Mouse (Mus musculus) midbrain, postnatal 0 days (tissue): ENCODE results near the gene Cir1. TPM values are rescaled to one million over a fixed set of nuclear protein-coding genes. Genes with fewer than 3 reads are reported as not detected.
A peak's percentile ranks its signal among the peaks of the same experiment; 100 is the strongest.

Source experiments
- ATAC-seq: fragments of 200-750 bp; cut with Nextera tagmentation; 2 replicates; pipeline ENCODE4 v1.8.0; 2017; ENCODE audit warnings: moderate number of reproducible peaks, mild to moderate bottlenecking, moderate TSS enrichment, moderate library complexity; ENCODE audit not compliant: low FRiP score
- DNase-seq: peaks from one replicate; pipeline ENCODE4 v3.0.0-alpha.2; 2015; ENCODE audit warnings: low spot score
- H3K27ac ChIP-seq: fragments of 300-500 bp; sonication (generic); 2 replicates; pipeline ENCODE4 v1.5.1; 2014; ENCODE audit warnings: low read depth, mild to moderate bottlenecking, low read length, mixed read lengths
- H3K27me3 ChIP-seq: fragments of 300-500 bp; sonication (generic); 2 replicates; pipeline ENCODE4 v1.6.1; 2014; ENCODE audit warnings: low read length, control low read depth, mixed read lengths; ENCODE audit not compliant: insufficient read depth
- H3K36me3 ChIP-seq: fragments of 300-500 bp; sonication (generic); 2 replicates; pipeline ENCODE4 v1.6.1; 2014; ENCODE audit warnings: low read length, control low read depth, mixed read lengths; ENCODE audit not compliant: insufficient read depth
- H3K4me1 ChIP-seq: fragments of 300-500 bp; sonication (generic); 2 replicates; pipeline ENCODE4 v1.6.1; 2014; ENCODE audit warnings: mild to moderate bottlenecking, control low read depth, antibody characterized with exemption, low read length, mixed read lengths; ENCODE audit not compliant: insufficient read depth
- H3K4me2 ChIP-seq: fragments of 300-500 bp; sonication (generic); 2 replicates; pipeline ENCODE4 v1.6.1; 2014; ENCODE audit warnings: low read depth, mild to moderate bottlenecking, low read length, mixed read lengths; ENCODE audit not compliant: poor library complexity, severe bottlenecking
- H3K4me3 ChIP-seq: fragments of 300-500 bp; sonication (generic); 2 replicates; pipeline ENCODE4 v1.5.1; 2014; ENCODE audit warnings: low read depth, mild to moderate bottlenecking, low read length, moderate library complexity
- H3K9ac ChIP-seq: fragments of 300-500 bp; sonication (generic); replicated peaks from 2 replicates; pipeline ENCODE4 v1.6.1; 2014; ENCODE audit warnings: mild to moderate bottlenecking, low read length, moderate library complexity, mixed read lengths; ENCODE audit not compliant: poor library complexity, severe bottlenecking
- H3K9me3 ChIP-seq: fragments of 300-500 bp; sonication (generic); 2 replicates; pipeline ENCODE4 v1.6.1; 2016; ENCODE audit warnings: low read length, control low read depth
- CTCF ChIP-seq: IDR thresholded peaks from 2 replicates; pipeline ENCODE4 v1.5.1; 2016; ENCODE audit warnings: antibody characterized with exemption, mild to moderate bottlenecking
- WGBS: fragments of 180-500 bp; shearing (Covaris S2); extraction: QIAGEN DNeasy Blood & Tissue Kit; methylation state at CpG from one replicate; pipeline ENCODE4 v1.1.7; 2014; 5-methylcytosine and 5-hydroxymethylcytosine counted together
- polyA plus RNA-seq: library from polyadenylated mRNA; unstranded; fragments of >200 nt; fragmentation: Nextera tagmentation; extraction: Ambion mirVana; gene quantifications from 2 replicates; pipeline ENCODE4 v1.2.1, GENCODE M21; 2015
- total RNA-seq: library from RNA; depleted of rRNA; stranded (reverse); fragments of >200 nt; gene quantifications from 2 replicates; pipeline ENCODE4 v1.2.3, GENCODE M21; 2014

The Cir1 gene
- total and polyA plus RNA-seq, 2 experiments from 2014 or later: 4.1 to 36.3 TPM

DNA sequence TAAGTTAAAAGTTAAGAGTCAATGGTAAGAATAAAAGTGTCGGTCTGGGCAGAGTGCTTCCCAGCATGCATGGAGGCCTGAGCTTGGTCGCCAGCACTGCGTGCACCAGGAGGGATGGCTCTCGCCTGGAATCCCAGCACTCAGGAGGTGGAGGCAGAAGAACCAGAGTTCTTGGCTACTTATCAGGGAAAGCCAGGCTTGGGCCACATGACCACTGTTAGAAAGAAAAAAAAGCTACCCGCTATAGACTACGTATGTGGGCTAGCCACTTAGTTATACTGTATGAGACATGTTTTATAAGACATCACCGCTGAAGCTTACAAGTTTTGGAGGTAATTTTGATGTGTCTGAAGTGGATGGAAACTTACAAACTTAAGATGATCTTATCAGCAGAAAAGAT, 14.3 kb downstream of the Cir1 start:
- peaks cover 12% of the 10 kb centered on the region for H3K36me3 ChIP-seq
- no peaks in the 10 kb centered on the region for H3K27me3 ChIP-seq
- no peak overlapping the region for H3K4me2 ChIP-seq
- H3K4me1 ChIP-seq: no peaks in the 10 kb centered on the region
- no peak for TF ChIP-seq CTCF
- DNase-seq (no peak), ATAC-seq (no peak)
- no peak overlapping the region for H3K27ac ChIP-seq
- no peaks in the 10 kb centered on the region for H3K9me3 ChIP-seq
- H3K4me3 ChIP-seq: no peak overlapping the region
- 83% methylated on average over 7 of the region's 7 CpGs for WGBS
- no peak overlapping the region for H3K9ac ChIP-seq

DNA sequence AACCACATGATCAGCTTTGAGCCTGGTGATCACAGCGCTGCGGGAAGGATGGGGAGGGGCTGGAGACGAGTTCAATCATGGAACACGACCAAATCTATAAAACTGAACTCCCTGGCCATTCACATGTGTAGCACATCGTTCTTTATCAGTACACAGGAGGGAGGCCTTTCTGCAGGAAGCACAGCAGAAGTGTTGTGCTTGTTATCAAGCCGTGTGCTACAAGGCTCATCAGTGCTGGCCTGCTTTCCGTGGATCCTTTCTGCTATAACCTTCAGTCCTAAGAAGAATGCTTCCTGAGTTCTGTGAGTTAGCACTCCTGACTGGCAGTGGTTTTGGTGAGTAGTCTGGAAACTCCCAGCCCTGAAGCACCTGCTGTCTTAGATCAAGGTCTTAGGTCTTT, 17.5 kb downstream of the Cir1 start:
- Histone ChIP-seq H3K9me3 (no peaks in the 10 kb centered on the region), H3K4me3 (no peak overlapping the region), H3K36me3 (peaks cover 23% of the 10 kb centered on the region), H3K4me1 (no peaks in the 10 kb centered on the region), H3K27me3 (no peaks in the 10 kb centered on the region), H3K27ac (no peak overlapping the region), H3K9ac (no peak overlapping the region), H3K4me2 (no peak overlapping the region)
- DNase-seq (no peak), ATAC-seq (no peak)
- WGBS: 88% methylated on average over 7 of the region's 7 CpGs
- no peak for TF ChIP-seq CTCF

DNA sequence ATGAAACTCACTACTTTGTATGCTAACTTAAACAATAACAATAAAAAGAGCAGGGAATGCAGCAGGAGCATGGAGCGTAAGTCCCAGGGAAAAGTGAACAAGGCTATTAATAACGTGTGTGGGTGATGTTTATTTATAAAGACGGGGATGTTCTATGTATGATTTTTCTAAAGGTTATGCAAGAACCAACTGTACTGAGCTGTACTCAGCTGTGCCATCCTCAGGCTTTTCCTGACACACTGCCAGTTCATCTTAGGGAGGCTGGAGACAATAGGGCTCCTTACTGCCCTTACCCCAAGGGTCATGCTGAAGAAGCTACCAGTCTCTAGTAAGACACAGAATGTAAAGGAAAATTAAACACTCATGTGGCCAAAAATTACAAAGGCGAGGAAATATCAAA, 21.4 kb downstream of the Cir1 start:
- Histone ChIP-seq H3K27me3 (no peaks in the 10 kb centered on the region), H3K4me3 (no peak overlapping the region), H3K9me3 (no peaks in the 10 kb centered on the region), H3K36me3 (peaks cover 30% of the 10 kb centered on the region), H3K9ac (no peak overlapping the region), H3K27ac (no peak overlapping the region), H3K4me2 (no peak overlapping the region), H3K4me1 (no peaks in the 10 kb centered on the region)
- ATAC-seq: no peak
- no peak for DNase-seq
- no peak for TF ChIP-seq CTCF
- 85% methylated on average over 4 of the region's 4 CpGs for WGBS

DNA sequence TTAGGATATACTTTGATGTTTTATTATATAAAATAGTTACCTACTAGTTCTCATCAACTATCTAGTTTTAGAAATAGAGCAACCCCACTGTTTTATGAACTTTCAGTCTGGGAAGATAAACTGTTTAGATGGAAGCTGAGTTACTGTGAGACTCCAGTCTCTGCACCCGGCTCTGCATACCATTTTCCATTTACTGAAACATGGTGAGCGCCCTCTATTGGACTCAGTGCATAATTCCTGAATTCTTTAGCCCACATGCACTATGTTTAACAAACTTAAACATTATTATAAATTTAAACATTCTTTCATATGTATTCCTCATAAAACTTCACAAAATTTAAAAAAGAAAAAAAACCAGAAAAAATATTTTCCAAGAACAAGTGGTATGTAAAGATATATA, 26.9 kb downstream of the Cir1 start:
- WGBS: 4% methylated on average over 2 of the region's 2 CpGs
- DNase-seq (peak; percentile 77), ATAC-seq (no peak)
- TF ChIP-seq CTCF: peak; percentile 74
- H3K4me2 ChIP-seq: no peak overlapping the region
- H3K4me1 ChIP-seq: no peaks in the 10 kb centered on the region
- H3K4me3 ChIP-seq: no peak overlapping the region
- no peak overlapping the region for H3K27ac ChIP-seq
- H3K9ac ChIP-seq: no peak overlapping the region
- H3K27me3 ChIP-seq: peaks cover 6% of the 10 kb centered on the region
- H3K36me3 ChIP-seq: peaks cover 11% of the 10 kb centered on the region; the same call in 1 of the 2 replicates
- H3K9me3 ChIP-seq: no peaks in the 10 kb centered on the region

DNA sequence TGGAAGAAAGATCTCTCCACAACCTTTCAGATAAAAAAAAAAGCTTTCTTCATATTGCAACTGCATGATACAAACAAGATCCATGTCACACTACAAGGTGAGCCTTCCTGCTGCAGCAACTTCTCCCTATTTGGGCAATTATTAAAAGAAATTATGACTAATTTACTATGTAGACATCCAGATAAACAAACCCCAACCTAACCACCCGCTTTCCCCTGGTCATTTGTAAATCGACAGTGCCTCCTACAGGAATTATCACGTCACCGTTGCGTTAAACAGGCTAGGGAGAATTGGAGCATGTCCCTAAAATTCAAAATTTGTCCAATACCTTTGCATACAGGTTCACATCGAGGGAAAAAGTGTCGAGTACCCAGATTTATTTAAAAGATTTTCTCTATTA, 30.8 kb downstream of the Cir1 start:
- WGBS: 14% methylated on average over 7 of the region's 7 CpGs
- H3K9ac ChIP-seq: no peak overlapping the region
- peak; percentile 56 for TF ChIP-seq CTCF
- H3K4me1 ChIP-seq: no peaks in the 10 kb centered on the region
- no peaks in the 10 kb centered on the region for H3K9me3 ChIP-seq
- H3K27ac ChIP-seq: no peak overlapping the region
- H3K27me3 ChIP-seq: peaks cover 29% of the 10 kb centered on the region
- ATAC-seq (no peak), DNase-seq (no peak)
- H3K36me3 ChIP-seq: no peaks in the 10 kb centered on the region
- no peak overlapping the region for H3K4me3 ChIP-seq
- no peak overlapping the region for H3K4me2 ChIP-seq

DNA sequence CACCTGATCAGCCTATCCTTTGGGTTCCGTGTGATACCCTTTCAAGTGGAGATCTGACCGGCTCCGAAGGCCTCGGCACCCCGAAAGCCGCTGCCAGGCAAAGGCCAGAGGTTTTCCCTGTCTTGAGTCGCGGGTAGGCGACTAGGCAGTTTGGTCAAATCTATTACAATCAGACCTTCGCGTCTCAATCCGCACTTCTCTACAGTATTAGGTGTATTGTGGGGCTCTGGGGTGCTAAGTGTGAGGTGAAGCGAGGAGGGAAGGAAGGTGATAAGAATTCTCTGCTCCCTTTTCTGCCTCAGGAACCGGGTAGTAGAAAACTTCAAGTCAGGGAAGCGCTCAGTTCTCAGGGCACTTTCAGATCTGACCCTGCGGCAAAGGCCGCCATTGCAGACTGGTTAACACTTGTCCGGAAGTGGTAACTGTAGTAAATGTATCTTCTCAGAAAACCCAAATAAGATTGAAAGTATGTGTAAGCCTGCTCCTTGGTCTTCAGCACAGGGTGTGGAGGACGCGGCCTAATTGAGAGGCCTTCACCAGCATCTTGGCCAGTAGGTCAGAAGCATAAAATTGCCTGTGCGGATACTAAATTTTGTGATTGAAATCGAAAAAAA, 31.3 kb downstream of the Cir1 start:
- H3K27me3 ChIP-seq: peaks cover 30% of the 10 kb centered on the region
- H3K27ac ChIP-seq: no peak overlapping the region
- H3K4me1 ChIP-seq: no peaks in the 10 kb centered on the region
- no peak for DNase-seq
- H3K4me3 ChIP-seq: no peak overlapping the region
- H3K36me3 ChIP-seq: no peaks in the 10 kb centered on the region
- H3K9me3 ChIP-seq: no peaks in the 10 kb centered on the region
- ATAC-seq: no peak
- no peak overlapping the region for H3K9ac ChIP-seq
- WGBS: 17% methylated on average over 22 of the region's 22 CpGs
- TF ChIP-seq CTCF: no peak
- no peak overlapping the region for H3K4me2 ChIP-seq
